Mouse (Mus musculus) embryonic facial prominence, embryonic 11.5 days (tissue): Measurements from ENCODE around the gene Cxcr6. TPM values are rescaled to one million over a fixed set of nuclear protein-coding genes. Genes with fewer than 3 reads are reported as not detected.
"Not testable (repeated sequence)": the region's sequence is repeated elsewhere in the genome, so short reads cannot be mapped to it uniquely, and the experiment has no call there.

ENCODE experiments used
- ATAC-seq: fragments of 200-750 bp; cut with Nextera tagmentation; replicated peaks from 2 replicates; pipeline ENCODE4 v1.8.0; 2017; ENCODE audit warnings: low read depth; ENCODE audit not compliant: insufficient number of reproducible peaks, low FRiP score, low TSS enrichment
- DNase-seq: peaks from one replicate; pipeline ENCODE4 v3.0.0-alpha.2; 2015; ENCODE audit warnings: low spot score
- H3K27ac ChIP-seq: fragments of 300-500 bp; sonication (generic); replicated peaks from 2 replicates; pipeline ENCODE4 v1.5.1; 2014; ENCODE audit warnings: mild to moderate bottlenecking, low read depth, low read length, control low read depth
- H3K27me3 ChIP-seq: fragments of 300-500 bp; sonication (generic); 2 replicates; pipeline ENCODE4 v1.6.1; 2014; ENCODE audit warnings: mild to moderate bottlenecking, low read length, moderate library complexity, mixed read lengths; ENCODE audit not compliant: control insufficient read depth, insufficient read depth
- H3K36me3 ChIP-seq: fragments of 300-500 bp; sonication (generic); replicated peaks from 2 replicates; pipeline ENCODE4 v1.6.1; 2014; ENCODE audit warnings: low read depth, mild to moderate bottlenecking, low read length, moderate library complexity, mixed read lengths; ENCODE audit not compliant: control insufficient read depth, insufficient read depth
- H3K4me1 ChIP-seq: fragments of 300-500 bp; sonication (generic); 2 replicates; pipeline ENCODE4 v1.6.1; 2014; ENCODE audit warnings: low read length, mixed read lengths; ENCODE audit not compliant: control insufficient read depth, insufficient read depth
- H3K4me2 ChIP-seq: fragments of 300-500 bp; sonication (generic); 2 replicates; pipeline ENCODE4 v1.6.1; 2014; ENCODE audit warnings: low read depth, mild to moderate bottlenecking, control low read depth, low read length, moderate library complexity
- H3K4me3 ChIP-seq: fragments of 300-500 bp; sonication (generic); 2 replicates; pipeline ENCODE4 v1.5.1; 2014; ENCODE audit warnings: low read depth, low read length, control low read depth
- H3K9ac ChIP-seq: fragments of 300-500 bp; sonication (generic); replicated peaks from 2 replicates; pipeline ENCODE4 v1.6.1; 2014; ENCODE audit warnings: mild to moderate bottlenecking, control low read depth, low read length
- H3K9me3 ChIP-seq: fragments of 300-500 bp; sonication (generic); replicated peaks from 2 replicates; pipeline ENCODE4 v1.6.1; 2016; ENCODE audit warnings: mild to moderate bottlenecking, low read length, inconsistent platforms, mixed read lengths; ENCODE audit not compliant: control insufficient read depth
- WGBS: fragments of 180-500 bp; shearing (Covaris S2); extraction: QIAGEN DNeasy Blood & Tissue Kit; methylation state at CpG from one replicate; pipeline ENCODE4 v1.1.7; 2014; 5-methylcytosine and 5-hydroxymethylcytosine counted together
- polyA plus RNA-seq: library from polyadenylated mRNA; unstranded; fragments of >200 nt; fragmentation: Nextera tagmentation; extraction: Ambion mirVana; gene quantifications from 2 replicates; pipeline ENCODE4 v1.2.1, GENCODE M21; 2014

Cxcr6 gene
- polyA plus RNA-seq, 1 experiment from 2014 or later = not detected

- no peak for DNase-seq
- H3K27me3 ChIP-seq = no peaks in the 10 kb centered on the region
- H3K27ac ChIP-seq = no peak overlapping the region
- H3K4me3 ChIP-seq = no peak overlapping the region
- H3K9ac ChIP-seq = no peak overlapping the region
- 86% methylated on average over 3 of the region's 3 CpGs for WGBS
- ATAC-seq = no peak
- no peaks in the 10 kb centered on the region for H3K36me3 ChIP-seq
- no peak overlapping the region for H3K4me2 ChIP-seq
- H3K4me1 ChIP-seq = no peaks in the 10 kb centered on the region
- H3K9me3 ChIP-seq = no peaks in the 10 kb centered on the region
These were observed 39.3 kb upstream of the Cxcr6 start for GRCm38 (mm10) chr9:123766996-123767395.

GRCm38 (mm10) chr9:123768443-123768842 is 37.8 kb upstream of the Cxcr6 start:
- Histone ChIP-seq H3K9ac (no peak overlapping the region), H3K27ac (no peak overlapping the region), H3K4me1 (no peaks in the 10 kb centered on the region), H3K4me3 (no peak overlapping the region), H3K4me2 (no peak overlapping the region), H3K9me3 (no peaks in the 10 kb centered on the region), H3K36me3 (no peaks in the 10 kb centered on the region), H3K27me3 (no peaks in the 10 kb centered on the region)
- 87% methylated on average over 1 of the region's 1 CpGs for WGBS
- ATAC-seq = no peak
- DNase-seq = no peak

- H3K4me1 ChIP-seq = no peaks in the 10 kb centered on the region
- H3K9ac ChIP-seq = no peak overlapping the region
- H3K27ac ChIP-seq = no peak overlapping the region
- H3K36me3 ChIP-seq = no peaks in the 10 kb centered on the region
- H3K4me3 ChIP-seq = no peak overlapping the region
- DNase-seq (no peak), ATAC-seq (no peak)
- H3K4me2 ChIP-seq = no peak overlapping the region
- WGBS = 71% methylated on average over 6 of the region's 6 CpGs
- no peaks in the 10 kb centered on the region for H3K9me3 ChIP-seq
- H3K27me3 ChIP-seq = no peaks in the 10 kb centered on the region
These were observed 36.7 kb upstream of the Cxcr6 start for GRCm38 (mm10) chr9:123769532-123769931.

- H3K27ac ChIP-seq, ATAC-seq, H3K4me1 ChIP-seq, H3K9me3 ChIP-seq, H3K9ac ChIP-seq, H3K4me3 ChIP-seq, H3K27me3 ChIP-seq, H3K4me2 ChIP-seq, H3K36me3 ChIP-seq: not testable (repeated sequence)
- 33% methylated on average over 2 of the region's 2 CpGs for WGBS
- peak; percentile 20 for DNase-seq
These were observed 33.0 kb upstream of the Cxcr6 start for GRCm38 (mm10) chr9:123773299-123773698.

- Histone ChIP-seq H3K36me3 (no peaks in the 10 kb centered on the region; the same call in none of the 2 replicates), H3K4me1 (no peaks in the 10 kb centered on the region), H3K9ac (no peak overlapping the region), H3K4me3 (no peak overlapping the region), H3K27me3 (no peaks in the 10 kb centered on the region), H3K4me2 (no peak overlapping the region), H3K9me3 (no peaks in the 10 kb centered on the region), H3K27ac (no peak overlapping the region)
- DNase-seq (no peak), ATAC-seq (no peak)
- WGBS = 84% methylated on average over 4 of the region's 4 CpGs
These were observed 17.3 kb upstream of the Cxcr6 start for GRCm38 (mm10) chr9:123788855-123789529.

- Histone ChIP-seq H3K9ac (no peak overlapping the region), H3K36me3 (no peaks in the 10 kb centered on the region; the same call in none of the 2 replicates), H3K9me3 (no peaks in the 10 kb centered on the region), H3K27me3 (no peaks in the 10 kb centered on the region), H3K4me2 (no peak overlapping the region), H3K4me3 (no peak overlapping the region), H3K4me1 (no peaks in the 10 kb centered on the region), H3K27ac (no peak overlapping the region)
- DNase-seq = peak; percentile 70
- ATAC-seq = no peak; the same call in 1 of the 2 replicates
- 70% methylated on average over 3 of the region's 3 CpGs for WGBS
These were observed 10.1 kb upstream of the Cxcr6 start for GRCm38 (mm10) chr9:123796174-123796573.

GRCm38 (mm10) chr9:123801527-123801926 is 4.7 kb upstream of the Cxcr6 start:
- Histone ChIP-seq H3K27ac (no peak overlapping the region), H3K9me3 (no peaks in the 10 kb centered on the region), H3K9ac (no peak overlapping the region), H3K27me3 (no peaks in the 10 kb centered on the region), H3K36me3 (no peaks in the 10 kb centered on the region), H3K4me2 (no peak overlapping the region), H3K4me3 (no peak overlapping the region), H3K4me1 (no peaks in the 10 kb centered on the region)
- ATAC-seq (no peak), DNase-seq (no peak)
- 83% methylated on average over 1 of the region's 1 CpGs for WGBS

GRCm38 (mm10) chr9:123802421-123802820 is 3.9 kb upstream of the Cxcr6 start:
- H3K4me3 ChIP-seq = no peak overlapping the region
- DNase-seq (no peak), ATAC-seq (no peak)
- no peaks in the 10 kb centered on the region for H3K27me3 ChIP-seq
- no peaks in the 10 kb centered on the region for H3K4me1 ChIP-seq
- no peak overlapping the region for H3K9ac ChIP-seq
- H3K27ac ChIP-seq = no peak overlapping the region
- no peak overlapping the region for H3K4me2 ChIP-seq
- 92% methylated on average over 2 of the region's 2 CpGs for WGBS
- H3K9me3 ChIP-seq = no peaks in the 10 kb centered on the region
- no peaks in the 10 kb centered on the region for H3K36me3 ChIP-seq
